Mouse (Mus musculus) stomach, embryonic 14.5 days (tissue): Measurements from ENCODE around the gene Ndufa8. TPM values are rescaled to one million over a fixed set of nuclear protein-coding genes. Genes with fewer than 3 reads are reported as not detected.

ENCODE experiments used
- ATAC-seq: fragments of 200-750 bp; cut with Nextera tagmentation; 2 replicates; pipeline ENCODE4 v1.8.0; 2017; ENCODE audit warnings: low read depth, moderate TSS enrichment; ENCODE audit not compliant: insufficient number of reproducible peaks, insufficient read depth, low FRiP score
- H3K27ac ChIP-seq: fragments of 300-500 bp; sonication (generic); 2 replicates; pipeline ENCODE4 v1.5.1; 2014; ENCODE audit warnings: mild to moderate bottlenecking, low read length, moderate library complexity, mixed read lengths
- H3K27me3 ChIP-seq: fragments of 300-500 bp; sonication (generic); 2 replicates; pipeline ENCODE4 v1.6.1; 2014; ENCODE audit warnings: low read length, control low read depth, mixed read lengths; ENCODE audit not compliant: control insufficient read depth, insufficient read depth
- H3K36me3 ChIP-seq: fragments of 300-500 bp; sonication (generic); 2 replicates; pipeline ENCODE4 v1.6.1; 2014; ENCODE audit warnings: mild to moderate bottlenecking, control low read depth, low read length, moderate library complexity, mixed read lengths; ENCODE audit not compliant: control insufficient read depth, insufficient read depth
- H3K4me1 ChIP-seq: fragments of 300-500 bp; sonication (generic); 2 replicates; pipeline ENCODE4 v1.6.1; 2014; ENCODE audit warnings: low read length, control low read depth, mixed read lengths; ENCODE audit not compliant: control insufficient read depth, insufficient read depth
- H3K4me2 ChIP-seq: fragments of 300-500 bp; sonication (generic); replicated peaks from 2 replicates; pipeline ENCODE4 v1.6.1; 2014; ENCODE audit warnings: low read depth, low read length, control low read depth
- H3K4me3 ChIP-seq: fragments of 300-500 bp; sonication (generic); 2 replicates; pipeline ENCODE4 v1.5.1; 2014; ENCODE audit warnings: low read depth, low read length, control low read depth
- H3K9ac ChIP-seq: fragments of 300-500 bp; sonication (generic); replicated peaks from 2 replicates; pipeline ENCODE4 v1.6.1; 2014; ENCODE audit warnings: low read depth, mild to moderate bottlenecking, control low read depth, low read length, moderate library complexity, mixed read lengths
- H3K9me3 ChIP-seq: fragments of 300-500 bp; sonication (generic); 2 replicates; pipeline ENCODE4 v1.6.1; 2016; ENCODE audit warnings: low read depth, low read length, control low read depth; ENCODE audit not compliant: control insufficient read depth
- WGBS: fragments of 180-500 bp; shearing (Covaris S2); extraction: QIAGEN DNeasy Blood & Tissue Kit; methylation state at CpG from one replicate; pipeline ENCODE4 v1.1.7; 2014; 5-methylcytosine and 5-hydroxymethylcytosine counted together
- polyA plus RNA-seq: library from polyadenylated mRNA; unstranded; fragments of >200 nt; fragmentation: Nextera tagmentation; extraction: Ambion mirVana; gene quantifications from 2 replicates; pipeline ENCODE4 v1.2.1, GENCODE M21; 2014

Ndufa8 gene
- polyA plus RNA-seq, 1 experiment from 2014 or later, result 238 TPM

DNA sequence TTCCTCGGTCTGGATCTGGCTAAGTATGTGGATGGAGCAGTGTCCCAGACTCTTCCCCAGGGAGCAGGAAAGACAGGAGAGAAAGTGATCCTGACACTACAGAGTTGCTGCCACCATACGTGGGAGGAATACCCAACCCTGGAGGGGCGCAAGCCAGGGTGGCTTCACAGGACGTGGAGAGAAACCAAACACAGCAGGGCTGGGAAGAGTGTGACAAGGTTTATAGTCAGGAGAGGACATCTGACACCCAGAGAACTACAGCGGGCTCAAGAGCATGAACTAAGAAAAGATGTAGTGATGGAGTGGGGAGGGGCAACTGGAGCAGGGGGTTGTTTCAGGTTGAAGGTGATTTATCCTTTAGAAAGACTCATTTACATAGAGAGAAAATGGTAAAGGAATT, 12.2 kb upstream of the Ndufa8 start:
- no peaks in the 10 kb centered on the region for H3K36me3 ChIP-seq
- WGBS, result 57% methylated on average over 5 of the region's 5 CpGs
- no peaks in the 10 kb centered on the region for H3K9me3 ChIP-seq
- H3K27me3 ChIP-seq, result no peaks in the 10 kb centered on the region
- no peak overlapping the region for H3K27ac ChIP-seq
- no peak for ATAC-seq
- H3K4me2 ChIP-seq, result no peak overlapping the region
- H3K4me3 ChIP-seq, result no peak overlapping the region
- H3K4me1 ChIP-seq, result no peaks in the 10 kb centered on the region
- no peak overlapping the region for H3K9ac ChIP-seq

DNA sequence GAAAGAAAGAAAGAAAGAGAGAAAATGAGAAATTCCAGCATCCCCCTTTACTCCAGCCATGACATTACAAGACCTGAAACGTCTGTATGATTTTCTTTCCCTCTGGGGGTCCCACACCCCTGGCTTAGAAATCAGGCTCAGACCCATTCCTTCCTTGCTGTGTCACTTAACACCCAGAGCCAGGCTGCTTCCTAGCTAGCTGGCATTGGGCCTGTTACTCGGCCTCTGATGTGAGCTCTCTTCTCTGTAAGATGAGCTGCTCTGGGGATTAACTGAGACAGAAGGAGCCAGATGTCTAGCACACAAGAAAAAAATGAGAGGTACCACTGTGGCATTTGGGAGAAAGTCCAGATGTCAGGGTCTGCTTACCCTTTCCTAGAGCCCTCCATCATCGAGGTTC, 7.0 kb upstream of the Ndufa8 start:
- Histone ChIP-seq H3K9me3 (no peaks in the 10 kb centered on the region), H3K4me1 (no peaks in the 10 kb centered on the region), H3K27ac (no peak overlapping the region), H3K36me3 (no peaks in the 10 kb centered on the region), H3K27me3 (no peaks in the 10 kb centered on the region), H3K9ac (no peak overlapping the region), H3K4me2 (no peak overlapping the region), H3K4me3 (no peak overlapping the region)
- WGBS, result 44% methylated on average over 3 of the region's 3 CpGs
- ATAC-seq, result no peak

- no peak overlapping the region for H3K9ac ChIP-seq
- no peak overlapping the region for H3K27ac ChIP-seq
- WGBS, result 50% methylated on average over 3 of the region's 3 CpGs
- H3K27me3 ChIP-seq, result no peaks in the 10 kb centered on the region
- no peaks in the 10 kb centered on the region for H3K9me3 ChIP-seq
- H3K4me2 ChIP-seq, result no peak overlapping the region
- ATAC-seq, result no peak
- H3K4me3 ChIP-seq, result no peak overlapping the region
- H3K4me1 ChIP-seq, result peaks cover 2% of the 10 kb centered on the region; the same call in 1 of the 2 replicates
- H3K36me3 ChIP-seq, result no peaks in the 10 kb centered on the region
Measured at GRCm38 (mm10) chr2:36053249-36053648, 4.0 kb upstream of the Ndufa8 start.

- H3K9me3 ChIP-seq, result no peaks in the 10 kb centered on the region
- H3K4me2 ChIP-seq, result peak overlapping the region; percentile 82
- 47% methylated on average over 10 of the region's 10 CpGs for WGBS
- H3K27ac ChIP-seq, result no peak overlapping the region
- H3K4me1 ChIP-seq, result peaks cover 6% of the 10 kb centered on the region
- H3K9ac ChIP-seq, result no peak overlapping the region
- peak overlapping the region; percentile 76 for H3K4me3 ChIP-seq
- ATAC-seq, result peak; percentile 44; the same call in 1 of the 2 replicates
- H3K36me3 ChIP-seq, result no peaks in the 10 kb centered on the region; the same call in 1 of the 2 replicates
- no peaks in the 10 kb centered on the region for H3K27me3 ChIP-seq
Measured at GRCm38 (mm10) chr2:36049567-36049954, 355 bp upstream of the Ndufa8 start.

DNA sequence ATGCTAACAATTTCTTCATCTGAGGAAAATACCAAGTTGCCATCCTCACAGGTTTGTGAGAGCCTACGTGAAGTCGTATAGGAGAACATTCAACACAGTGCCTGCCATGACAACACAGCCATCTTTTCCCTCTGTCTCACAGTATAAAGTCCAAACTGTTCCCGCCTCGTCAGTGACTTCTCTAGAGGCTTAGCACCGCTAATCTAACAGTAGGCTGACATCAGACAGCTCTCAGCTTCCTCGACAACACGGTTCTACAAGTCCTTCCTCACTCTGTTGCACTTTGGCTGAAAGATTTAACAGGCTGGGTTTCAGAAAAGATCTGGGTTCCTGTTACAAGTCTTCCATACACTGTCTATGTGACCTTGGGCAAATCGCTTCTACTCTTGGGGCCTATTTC, 1.0 kb downstream of the Ndufa8 start:
- peak overlapping the region; percentile 76 for H3K4me3 ChIP-seq
- 61% methylated on average over 8 of the region's 8 CpGs for WGBS
- H3K27ac ChIP-seq, result no peak overlapping the region
- peaks cover 6% of the 10 kb centered on the region for H3K4me1 ChIP-seq
- no peaks in the 10 kb centered on the region for H3K9me3 ChIP-seq
- peak overlapping the region; percentile 82 for H3K4me2 ChIP-seq
- ATAC-seq, result no peak
- no peaks in the 10 kb centered on the region for H3K27me3 ChIP-seq
- peak overlapping the region; percentile 82 for H3K9ac ChIP-seq
- H3K36me3 ChIP-seq, result peaks cover 10% of the 10 kb centered on the region; the same call in 1 of the 2 replicates

- peaks cover 4% of the 10 kb centered on the region; the same call in 1 of the 2 replicates for H3K4me1 ChIP-seq
- H3K27me3 ChIP-seq, result no peaks in the 10 kb centered on the region
- peaks cover 36% of the 10 kb centered on the region for H3K36me3 ChIP-seq
- no peak overlapping the region for H3K27ac ChIP-seq
- no peak for ATAC-seq
- no peak overlapping the region for H3K4me2 ChIP-seq
- H3K9me3 ChIP-seq, result no peaks in the 10 kb centered on the region
- no peak overlapping the region for H3K4me3 ChIP-seq
- no peak overlapping the region for H3K9ac ChIP-seq
- 53% methylated on average over 1 of the region's 1 CpGs for whole genome bisulfite sequencing
Measured at GRCm38 (mm10) chr2:36040872-36041271, 8.3 kb downstream of the Ndufa8 start.

- Histone ChIP-seq H3K4me3 (no peak overlapping the region), H3K36me3 (peaks cover 36% of the 10 kb centered on the region), H3K27me3 (no peaks in the 10 kb centered on the region), H3K9me3 (no peaks in the 10 kb centered on the region), H3K4me1 (peaks cover 4% of the 10 kb centered on the region; the same call in 1 of the 2 replicates), H3K4me2 (no peak overlapping the region), H3K9ac (no peak overlapping the region), H3K27ac (no peak overlapping the region)
- ATAC-seq, result no peak
- 79% methylated on average over 7 of the region's 7 CpGs for WGBS
Measured at GRCm38 (mm10) chr2:36039297-36039985, 9.8 kb downstream of the Ndufa8 start.

GRCm38 (mm10) chr2:36035413-36036081, 13.7 kb downstream of the Ndufa8 start:
- Histone ChIP-seq H3K4me2 (no peak overlapping the region), H3K9me3 (no peaks in the 10 kb centered on the region; the same call in 1 of the 2 replicates), H3K36me3 (peaks cover 24% of the 10 kb centered on the region), H3K27ac (no peak overlapping the region), H3K4me3 (no peak overlapping the region), H3K9ac (no peak overlapping the region), H3K4me1 (no peaks in the 10 kb centered on the region), H3K27me3 (no peaks in the 10 kb centered on the region)
- 58% methylated on average over 11 of the region's 11 CpGs for WGBS
- ATAC-seq, result no peak
